Mouse (Mus musculus): ENCODE measurements around the gene Olig3. TPM values are rescaled to one million over a fixed set of nuclear protein-coding genes. Genes with fewer than 3 reads are reported as not detected.

The Olig3 gene
- 1.4 TPM for total RNA-seq (2023)

DNA sequence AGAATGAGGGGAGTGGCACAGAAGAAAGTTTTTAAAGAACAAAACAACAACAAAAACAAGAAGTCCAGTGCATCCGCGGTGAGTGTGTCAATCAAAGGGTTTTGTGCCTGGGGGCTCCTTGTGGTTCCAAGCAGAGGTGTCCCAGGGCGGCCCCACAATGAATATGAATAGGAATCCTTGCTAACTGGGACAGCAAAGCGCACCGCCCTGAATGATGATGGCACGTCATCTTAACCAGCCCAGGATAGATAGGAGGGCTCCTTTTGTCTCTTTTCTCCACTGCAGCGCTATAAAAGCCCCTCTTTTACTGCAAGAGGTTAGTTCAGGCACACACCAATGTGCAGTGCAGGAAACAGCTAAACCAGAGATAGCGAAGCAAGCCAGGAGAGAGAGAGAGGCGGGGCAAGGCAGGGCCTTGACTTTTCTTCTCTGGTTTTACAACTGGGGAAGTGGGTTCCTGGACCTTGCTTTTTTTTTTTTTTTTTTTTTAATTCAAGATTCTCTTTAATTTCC, at the start of gene Olig3:
Olig3 (plus strand) TSS at position 463 of the 513 bp plus-strand sequence.

Other genes with a start within 250 kb of the Olig3 start
- 439 TPM for gene Ifngr1, start 235.4 kb downstream of the Olig3 start, total RNA-seq (2023)